Mouse (Mus musculus): ENCODE data around the gene Lipi. TPM values are rescaled to one million over a fixed set of nuclear protein-coding genes. Genes with fewer than 3 reads are reported as not detected.

Lipi gene
- polyA plus RNA-seq, 1 experiment: not detected

DNA sequence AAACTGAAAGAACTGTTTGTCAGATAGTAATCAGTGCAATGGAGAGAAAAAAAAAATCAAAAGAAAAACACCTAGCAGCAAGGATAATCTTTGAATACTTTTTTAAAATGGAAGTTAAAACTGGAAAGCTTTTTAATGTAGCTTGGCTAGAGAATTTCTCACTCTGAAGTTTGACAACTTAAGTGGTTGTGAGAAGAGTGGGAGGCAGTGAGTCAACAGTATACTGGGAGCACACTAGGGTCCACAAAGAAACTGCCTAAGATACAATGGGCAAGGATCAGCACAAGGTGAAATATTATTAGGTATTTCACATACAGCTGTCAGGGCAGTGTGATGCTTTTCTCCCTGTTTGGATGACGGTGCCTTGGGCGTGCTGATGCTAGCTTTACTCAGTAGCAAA, 23.0 kb downstream of the Lipi start:
- no peaks in the 10 kb centered on the region for H3K4me1 ChIP-seq (ENCODE audit: control insufficient read depth, insufficient read depth, low read length)
- TF ChIP-seq CTCF (IDR thresholded peaks at IDR 0.05; ENCODE audit: low read depth, low read length) (no peak), POLR2A (IDR thresholded peaks at IDR 0.05; ENCODE audit: borderline replicate concordance, low read depth, low read length) (no peak)
- no peak overlapping the region for H3K27ac ChIP-seq (ENCODE audit: insufficient read depth, low read depth, low read length)
- no peak overlapping the region for H3K4me3 ChIP-seq (ENCODE audit: insufficient read depth, low read length)

DNA sequence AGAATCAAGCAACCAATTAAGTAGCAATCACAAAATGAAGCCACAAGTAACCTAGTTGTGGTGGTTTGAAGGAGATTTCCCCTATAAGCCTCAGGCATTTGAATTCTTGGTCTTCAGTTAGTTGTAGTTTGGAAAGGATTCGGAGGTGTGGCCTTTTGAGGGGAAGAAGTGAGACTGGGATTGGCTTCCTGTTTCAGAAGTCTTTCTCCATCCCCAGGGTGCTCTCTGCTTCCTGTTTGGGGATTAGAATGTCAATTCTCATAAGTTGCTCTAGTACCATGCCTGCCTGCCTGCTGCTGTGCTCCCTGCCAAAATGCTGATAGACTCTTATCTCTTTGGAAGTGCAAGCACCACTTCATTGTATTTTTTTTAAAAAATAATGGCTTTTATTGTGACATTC, 40.6 kb downstream of the Lipi start:
- no peaks in the 10 kb centered on the region for H3K4me1 ChIP-seq (ENCODE audit: control insufficient read depth, insufficient read depth, low read length)
- H3K4me3 ChIP-seq (ENCODE audit: insufficient read depth, low read length): no peak overlapping the region
- H3K27ac ChIP-seq (ENCODE audit: insufficient read depth, low read depth, low read length): no peak overlapping the region
- TF ChIP-seq CTCF (IDR thresholded peaks at IDR 0.05; ENCODE audit: low read depth, low read length) (no peak), POLR2A (IDR thresholded peaks at IDR 0.05; ENCODE audit: borderline replicate concordance, low read depth, low read length) (no peak)

DNA sequence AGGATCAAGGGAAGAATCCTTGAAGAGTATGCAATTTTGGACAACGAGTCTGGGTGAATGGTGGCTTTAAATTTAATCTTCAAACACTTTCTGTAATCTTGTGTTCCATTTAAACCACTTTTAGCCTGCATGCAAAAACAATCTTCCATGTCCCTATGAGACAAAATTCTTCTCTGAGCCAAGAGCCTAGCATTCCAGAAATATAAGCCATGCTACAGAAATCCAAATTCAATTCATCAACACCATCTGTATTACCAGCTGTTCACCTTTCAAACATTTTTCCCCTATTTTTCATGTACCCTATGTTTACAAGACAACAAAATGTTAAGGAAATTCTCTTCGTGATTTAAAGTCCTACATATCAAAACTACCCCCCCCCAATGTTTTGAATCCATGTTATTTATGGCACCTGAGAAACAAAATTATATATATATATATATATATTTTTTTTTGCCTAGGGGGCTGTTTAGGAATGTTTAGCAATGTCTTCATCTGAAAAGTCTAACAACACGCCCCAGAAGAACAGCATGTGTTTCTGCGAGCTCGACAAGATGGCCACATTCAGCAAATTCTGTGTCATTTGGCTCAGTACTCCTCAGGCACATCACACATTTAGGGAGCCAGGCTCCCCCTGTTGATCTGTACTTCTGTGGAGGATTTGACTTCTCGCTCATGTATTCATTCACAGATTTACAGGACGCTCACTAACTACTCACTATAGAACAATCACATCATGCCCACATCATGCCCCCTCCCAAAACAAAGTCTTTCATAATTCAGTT, 47.9 kb downstream of the Lipi start:
- Histone ChIP-seq H3K4me3 (ENCODE audit: insufficient read depth, low read length) (no peak overlapping the region), H3K4me1 (ENCODE audit: control insufficient read depth, insufficient read depth, low read length) (no peaks in the 10 kb centered on the region), H3K27ac (ENCODE audit: insufficient read depth, low read depth, low read length) (no peak overlapping the region)
- TF ChIP-seq CTCF (IDR thresholded peaks at IDR 0.05; ENCODE audit: low read depth, low read length): no peak
- no peak for TF ChIP-seq POLR2A (IDR thresholded peaks at IDR 0.05; ENCODE audit: borderline replicate concordance, low read depth, low read length)

DNA sequence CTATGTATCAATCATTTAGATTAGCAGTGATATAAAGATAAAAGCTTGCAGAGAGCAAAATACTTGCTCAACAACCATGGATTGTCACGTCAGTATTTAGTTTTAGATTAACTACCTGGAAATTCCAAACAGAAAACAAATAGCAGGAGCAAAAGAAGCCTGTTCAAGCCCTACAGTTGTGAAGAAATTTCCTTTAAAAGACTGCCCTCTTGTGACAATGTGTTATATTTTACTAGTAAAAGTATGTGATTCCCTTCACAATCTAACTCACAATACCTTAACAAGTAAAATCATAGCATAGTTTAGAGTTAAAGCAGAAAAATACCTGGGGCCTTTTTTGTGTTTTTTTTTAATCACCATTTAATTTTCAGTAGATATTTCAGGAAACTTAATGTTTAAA, 54.2 kb downstream of the Lipi start:
- no peak overlapping the region for H3K4me3 ChIP-seq (ENCODE audit: insufficient read depth, low read length)
- no peaks in the 10 kb centered on the region for H3K4me1 ChIP-seq (ENCODE audit: control insufficient read depth, insufficient read depth, low read length)
- TF ChIP-seq POLR2A (IDR thresholded peaks at IDR 0.05; ENCODE audit: borderline replicate concordance, low read depth, low read length): no peak
- no peak for TF ChIP-seq CTCF (IDR thresholded peaks at IDR 0.05; ENCODE audit: low read depth, low read length)
- H3K27ac ChIP-seq (ENCODE audit: insufficient read depth, low read depth, low read length): no peak overlapping the region

DNA sequence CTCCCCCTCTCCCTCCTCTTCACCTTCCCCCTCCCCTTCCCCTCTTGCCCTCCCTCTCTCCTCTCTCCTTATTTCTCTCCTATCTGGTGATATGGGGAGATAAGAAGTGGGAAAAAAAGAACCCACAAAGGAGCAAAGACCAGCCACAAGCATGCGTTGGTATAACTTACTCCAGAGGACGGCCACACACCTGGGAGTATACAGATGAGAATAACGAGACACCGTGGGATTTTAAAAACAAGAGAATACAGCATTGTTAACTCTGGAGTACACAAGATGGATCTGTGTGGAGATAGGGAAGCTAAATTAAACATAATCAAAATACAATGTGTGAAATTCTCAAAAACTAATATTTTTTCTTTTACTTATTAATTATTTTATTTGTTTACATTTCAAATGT, 89.3 kb downstream of the Lipi start:
- H3K27ac ChIP-seq (ENCODE audit: insufficient read depth, low read depth, low read length): no peak overlapping the region
- no peak for TF ChIP-seq CTCF (IDR thresholded peaks at IDR 0.05; ENCODE audit: low read depth, low read length)
- TF ChIP-seq POLR2A (IDR thresholded peaks at IDR 0.05; ENCODE audit: borderline replicate concordance, low read depth, low read length): no peak
- no peak overlapping the region for H3K4me3 ChIP-seq (ENCODE audit: insufficient read depth, low read length)
- H3K4me1 ChIP-seq (ENCODE audit: control insufficient read depth, insufficient read depth, low read length): no peaks in the 10 kb centered on the region

Other genes with a start within 250 kb of the Lipi start
- 0.39 TPM in 1 of 2 replicates, not detected in the other for gene Rbm11, start 6.8 kb upstream of the Lipi start, polyA plus RNA-seq (2012; ENCODE audit: insufficient read depth, insufficient read length, missing spikeins)
- gene Hspa13, start 181.0 kb upstream of the Lipi start, polyA plus RNA-seq (2012; ENCODE audit: insufficient read depth, insufficient read length, missing spikeins): 15.6 and 16.7 TPM in 2 replicates

Measured in bone marrow macrophage, adult 2 months (primary cell).